Mouse (Mus musculus) spleen, adult 10 weeks (tissue): Measurements from ENCODE around the gene Zfp385a. TPM values are rescaled to one million over a fixed set of nuclear protein-coding genes. Genes with fewer than 3 reads are reported as not detected.

Source experiments
- polyA plus RNA-seq: library from polyadenylated mRNA; stranded (reverse); fragments of 350-450 nt; fragmentation: Illumina TruSeq; extraction: RNeasy Lipid Tissue Mini Kit (QIAGEN cat#74804); gene quantifications from one replicate; pipeline ENCODE4 v1.2.3, GENCODE M21; 2015; ENCODE audit warnings: low replicate concordance; ENCODE audit not compliant: insufficient read depth

Gene Zfp385a
- 6.2 TPM for polyA plus RNA-seq

GRCm38 (mm10) chr15:103339961-103340337 lies at the start of gene Zfp385a:
Gene Zfp385a (minus strand): TSS chr15:103340093.

DNA sequence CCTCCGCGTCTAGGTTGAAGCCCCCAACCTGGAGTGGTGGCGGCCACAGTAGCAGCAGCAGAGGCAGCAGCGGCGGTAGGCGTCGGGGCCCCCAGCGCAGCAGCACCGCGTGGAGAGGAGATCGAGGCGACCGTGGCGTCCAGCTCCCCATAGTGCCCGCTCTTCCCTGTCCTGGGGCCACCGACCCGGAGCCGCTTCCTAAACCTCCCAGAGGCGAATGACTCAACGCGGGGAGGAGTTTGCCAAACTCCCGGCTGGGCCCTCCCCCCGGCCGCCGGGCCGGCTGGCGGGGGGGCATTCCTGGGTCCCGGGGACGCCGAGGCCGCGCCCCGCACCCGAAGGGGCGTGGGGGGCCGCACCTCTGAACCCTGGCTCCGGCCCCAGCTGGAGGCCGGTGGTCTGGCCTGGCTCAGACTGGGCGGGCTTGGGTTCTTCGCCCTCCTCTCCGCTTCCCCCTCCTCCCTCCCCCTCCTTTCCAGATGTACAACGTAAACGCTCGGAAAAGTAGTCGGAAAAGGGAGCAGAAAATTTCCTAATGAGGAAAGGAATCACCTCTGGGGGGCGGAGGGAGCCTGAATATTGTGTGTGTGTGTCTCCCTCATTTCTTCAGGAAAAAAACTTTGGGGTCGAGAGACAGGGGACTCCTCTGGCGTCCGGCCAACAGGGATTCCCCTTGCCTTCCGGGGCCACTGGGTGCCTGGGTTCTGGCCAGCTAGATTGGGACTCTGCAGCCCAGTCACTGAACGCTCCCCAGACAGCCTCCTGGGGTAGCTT lies 26.7 kb upstream of the Zfp385a start, which contains the start of gene Itga5:
Gene Itga5 (minus strand): TSS at position 388 of the 774 bp plus-strand sequence.

GRCm38 (mm10) chr15:103310365-103310910 lies 29.5 kb downstream of the Zfp385a start, which contains the start of gene Gpr84:
Gene Gpr84 (minus strand): TSS chr15:103310612.

DNA sequence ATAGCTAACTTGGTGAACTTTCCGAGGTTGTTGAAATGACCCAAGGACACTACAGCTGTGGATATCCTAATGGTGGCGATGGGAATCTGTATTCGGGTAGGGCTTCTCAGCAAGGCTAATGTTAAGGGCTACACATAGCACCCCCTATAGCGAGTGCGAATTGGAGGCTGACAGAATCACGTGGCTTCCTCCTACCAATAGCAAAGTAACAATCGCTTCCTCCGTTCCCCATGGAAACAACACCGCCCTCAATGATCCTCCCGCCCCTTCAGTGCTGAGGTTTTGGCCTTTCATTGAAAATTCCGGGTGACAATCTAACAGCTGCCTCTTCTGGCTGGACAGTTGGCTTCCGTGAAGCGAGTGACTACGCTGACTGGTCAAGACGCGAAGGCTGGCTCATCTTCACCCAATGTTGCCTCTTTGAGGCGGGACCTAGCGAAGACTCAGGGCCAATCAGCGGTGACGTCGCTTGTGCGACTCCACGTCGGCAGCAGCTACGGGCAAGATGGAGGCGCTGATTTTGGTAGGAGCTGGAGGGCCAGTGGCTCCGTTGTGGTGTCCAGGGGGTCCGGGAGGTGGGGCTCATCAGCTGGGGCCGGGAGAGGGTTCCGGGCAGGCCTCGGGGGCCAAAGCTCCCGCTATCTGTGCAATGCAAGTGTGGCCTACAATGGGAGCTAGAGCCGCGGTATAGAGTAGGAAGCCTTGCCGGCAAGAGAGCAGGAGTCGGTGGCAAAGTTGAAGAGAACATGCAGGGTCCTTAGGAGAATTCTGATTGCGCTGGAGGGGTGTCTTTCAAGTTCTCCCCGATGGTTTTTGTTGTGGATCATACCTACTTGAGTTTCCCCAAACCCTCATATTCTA lies 67.2 kb downstream of the Zfp385a start, which contains the start of gene Copz1:
Gene Copz1 (plus strand): TSS at position 296 of the 861 bp plus-strand sequence.

Other genes with a start within 250 kb of the Zfp385a start
- gene Smug1, start 173.0 kb downstream of the Zfp385a start, polyA plus RNA-seq: 16.0 TPM
- 73.3 TPM for gene Cbx5, start 100.3 kb downstream of the Zfp385a start, polyA plus RNA-seq
- 835 TPM for gene Hnrnpa1, start 99.7 kb downstream of the Zfp385a start, polyA plus RNA-seq
- gene Nfe2, start 81.7 kb downstream of the Zfp385a start, polyA plus RNA-seq: 28.4 TPM
- 147 TPM for gene Copz1, start 67.4 kb downstream of the Zfp385a start, polyA plus RNA-seq
- gene Gpr84, start 29.5 kb downstream of the Zfp385a start, polyA plus RNA-seq: not detected
- gene Itga5, start 26.7 kb upstream of the Zfp385a start, polyA plus RNA-seq: 4.0 TPM
- not detected for gene Gtsf1, start 90.4 kb upstream of the Zfp385a start, polyA plus RNA-seq
- gene Gtsf2, start 108.4 kb upstream of the Zfp385a start, polyA plus RNA-seq: not detected
- gene Nckap1l, start 113.7 kb upstream of the Zfp385a start, polyA plus RNA-seq: 237 TPM
- 39.4 TPM for gene Pde1b, start 162.9 kb upstream of the Zfp385a start, polyA plus RNA-seq
- gene Ppp1r1a, start 197.9 kb upstream of the Zfp385a start, polyA plus RNA-seq: 0.43 TPM
- gene Glycam1, start 225.0 kb upstream of the Zfp385a start, polyA plus RNA-seq: not detected